Mouse (Mus musculus) heart, postnatal 36 days (tissue): Measurements from ENCODE around the gene Setd4. TPM values are rescaled to one million over a fixed set of nuclear protein-coding genes. Genes with fewer than 3 reads are reported as not detected.
"Not testable (repeated sequence)": the region's sequence is repeated elsewhere in the genome, so short reads cannot be mapped to it uniquely, and the experiment has no call there.

Source experiments
- DNase-seq, 2 experiments: peaks; one replicate each; pipeline ENCODE4 v3.0.0; 2021 to 2022
- intact Hi-C: fragments of 180-260 bp; cut with DNase I; formaldehyde crosslinking; loops from one replicate; pipeline ENCODE4 v1.15.1; 2025
- total RNA-seq, 2 experiments: library from RNA; stranded (reverse); gene quantifications; 2 replicates each; pipeline ENCODE4 v1.2.3; 2021

Setd4 gene
- 1 to 10 TPM; 1.3 to 3.0 TPM for total RNA-seq

DNA sequence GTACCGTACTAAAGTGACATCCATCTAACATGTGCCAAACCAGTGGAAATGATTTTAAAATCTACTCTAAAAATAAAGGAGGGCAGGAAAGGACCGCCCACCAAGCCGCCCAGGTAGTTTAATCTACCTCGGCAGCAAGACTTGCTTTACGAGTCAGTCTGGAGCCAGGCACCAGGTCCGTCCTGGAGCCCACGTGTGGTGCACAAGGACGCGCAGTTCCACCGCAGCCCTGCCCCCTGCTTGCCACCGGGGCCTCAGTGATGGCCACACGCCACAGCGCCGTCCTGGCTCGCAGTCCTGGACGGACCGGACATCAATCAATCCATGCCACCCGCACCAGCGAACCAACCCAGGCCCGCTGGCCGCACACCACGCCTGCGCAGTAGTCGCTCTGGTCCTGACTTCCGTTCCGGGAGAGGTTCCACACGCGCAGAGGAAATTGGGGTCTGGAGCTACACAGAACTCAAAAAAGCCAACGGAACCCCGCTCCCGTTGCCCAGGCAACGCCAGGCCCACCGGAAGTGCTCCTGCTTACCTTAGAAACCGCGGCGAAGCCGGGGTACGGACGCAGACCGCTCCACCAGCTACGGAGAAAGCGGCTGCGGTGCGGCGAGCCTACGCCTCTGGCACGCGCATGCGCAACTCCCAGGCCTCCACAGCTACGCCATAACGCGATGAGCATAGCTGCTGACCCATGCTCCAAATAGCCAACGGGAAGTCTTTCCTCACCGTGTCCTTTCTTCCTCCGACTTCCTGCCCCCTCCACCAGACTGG, at the start of gene Setd4:
Gene Setd4, minus strand, starts transcription at position 625 of the 774 bp plus-strand sequence.
- intact Hi-C loops: no loop called here
- peak; percentile 92 to 97 for DNase-seq

- intact Hi-C loops: no loop called here
- DNase-seq: no peak
Observed at GRCm38 (mm10) chr16:93648441-93649183, 44.7 kb upstream of the Setd4 start.

DNA sequence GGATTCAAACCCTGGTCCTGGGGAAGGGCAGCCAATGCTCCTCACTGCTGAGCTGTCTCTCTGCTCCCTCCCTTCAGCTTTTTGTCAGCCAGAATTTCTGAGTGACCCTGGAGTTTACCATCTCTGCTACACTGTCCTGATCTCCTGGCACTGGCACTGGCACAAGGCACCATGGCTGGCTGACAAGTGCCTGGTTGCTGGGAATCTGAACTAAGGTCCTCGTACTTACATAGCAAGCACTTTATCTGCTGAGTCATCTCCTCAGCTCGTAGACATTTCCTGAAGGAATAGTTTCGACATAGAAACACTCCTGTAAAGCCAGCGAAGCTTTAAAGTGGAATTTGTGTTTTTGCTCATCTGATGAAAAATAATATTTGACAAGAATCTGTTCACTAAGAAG, 40.1 kb upstream of the Setd4 start:
- DNase-seq: no peak
- intact Hi-C loops: no loop called here

DNA sequence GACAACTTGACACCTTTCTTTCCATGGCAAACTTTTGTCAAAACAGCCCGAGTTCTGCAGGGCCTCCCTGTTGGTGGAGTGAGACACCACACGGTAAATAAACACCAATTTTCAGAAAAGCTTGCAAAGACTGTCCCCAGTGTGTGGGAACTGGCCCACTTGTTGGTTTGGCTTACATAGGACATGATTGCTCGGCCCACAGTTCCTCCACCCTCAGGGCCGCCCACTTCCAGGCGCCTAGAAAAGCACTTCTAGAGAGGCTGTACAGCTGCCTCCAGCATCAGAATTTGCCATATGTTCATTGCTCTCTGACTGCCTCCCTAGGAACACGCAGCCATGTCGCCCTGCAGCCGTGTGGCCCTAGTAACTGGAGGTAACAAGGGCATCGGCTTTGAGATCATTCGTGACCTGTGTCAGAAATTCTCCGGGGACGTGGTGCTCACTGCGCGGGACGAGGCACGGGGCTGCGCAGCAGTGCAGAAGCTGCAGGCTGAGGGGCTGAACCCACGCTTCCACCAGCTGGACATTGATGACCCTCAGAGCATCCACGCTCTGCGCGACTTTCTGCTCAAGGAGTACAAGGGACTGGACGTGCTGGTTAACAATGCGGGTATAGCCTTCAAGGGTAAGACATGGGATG, 24.0 kb upstream of the Setd4 start, which contains the start of gene Gm5678:
Gene Gm5678, plus strand, starts transcription at position 337 of the 640 bp plus-strand sequence.
- DNase-seq: no peak

DNA sequence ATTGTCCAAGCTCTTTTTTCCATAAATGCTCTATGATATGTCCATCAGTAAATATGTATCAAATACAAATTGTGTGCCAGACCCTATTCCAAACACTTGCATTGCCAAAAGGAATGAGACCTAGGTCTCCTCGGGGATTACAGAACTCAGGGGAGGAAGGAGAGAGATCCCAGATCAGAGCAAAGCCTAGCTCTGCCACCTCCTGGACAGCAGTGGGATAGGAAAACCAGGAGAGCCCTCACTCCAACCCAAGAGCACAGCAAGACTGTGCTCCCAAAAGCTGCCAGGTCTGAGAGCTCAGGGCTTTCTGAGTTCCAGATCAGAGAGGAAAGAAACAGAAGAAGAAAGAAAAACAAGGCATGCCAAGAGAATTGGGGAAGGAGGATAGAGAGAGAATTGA, 22.9 kb upstream of the Setd4 start:
- no peak for DNase-seq
- intact Hi-C loops: loop anchor here (10.0 kb wide), 1 partner anchor 158 kb away; no protein-coding TSS in a partner anchor

More for the DNA sequence above, 24.0 kb upstream of the Setd4 start, which contains the start of gene Gm5678:
- intact Hi-C loops: loop anchor here (10.0 kb wide), 1 partner anchor 157 kb away; no protein-coding TSS in a partner anchor

DNA sequence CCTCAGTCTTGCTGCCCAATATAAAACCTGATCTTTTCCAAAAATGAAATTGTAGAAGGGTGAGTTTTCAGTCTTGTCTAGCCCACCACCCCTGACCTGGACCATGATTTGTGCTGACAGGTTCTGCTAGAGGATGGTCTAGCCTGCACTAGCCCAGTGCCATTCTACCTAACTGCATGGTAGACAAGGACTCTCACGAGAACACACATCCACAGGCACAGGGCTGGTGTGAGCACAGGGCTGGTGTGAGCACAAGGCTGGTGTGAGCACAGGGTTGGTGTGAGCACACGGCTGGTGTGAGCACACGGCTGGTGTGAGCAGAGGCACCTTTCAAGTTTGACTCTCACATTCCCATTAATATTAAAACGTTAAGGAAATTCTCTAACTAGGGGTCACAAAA, 20.8 kb upstream of the Setd4 start:
- intact Hi-C loops: loop anchor here (10.0 kb wide), 1 partner anchor 160 kb away; no protein-coding TSS in a partner anchor
- no peak for DNase-seq

GRCm38 (mm10) chr16:93623759-93624158, 19.9 kb upstream of the Setd4 start:
- DNase-seq: not testable (repeated sequence)
- intact Hi-C loops: loop anchor here (10.0 kb wide), 1 partner anchor 161 kb away; no protein-coding TSS in a partner anchor

- intact Hi-C loops: no loop called here
- DNase-seq: peak; percentile 64 to 78
Observed at GRCm38 (mm10) chr16:93615118-93615870, 11.4 kb upstream of the Setd4 start.

- no peak for DNase-seq
- intact Hi-C loops: no loop called here
Observed at GRCm38 (mm10) chr16:93610961-93611360, 7.1 kb upstream of the Setd4 start.

DNA sequence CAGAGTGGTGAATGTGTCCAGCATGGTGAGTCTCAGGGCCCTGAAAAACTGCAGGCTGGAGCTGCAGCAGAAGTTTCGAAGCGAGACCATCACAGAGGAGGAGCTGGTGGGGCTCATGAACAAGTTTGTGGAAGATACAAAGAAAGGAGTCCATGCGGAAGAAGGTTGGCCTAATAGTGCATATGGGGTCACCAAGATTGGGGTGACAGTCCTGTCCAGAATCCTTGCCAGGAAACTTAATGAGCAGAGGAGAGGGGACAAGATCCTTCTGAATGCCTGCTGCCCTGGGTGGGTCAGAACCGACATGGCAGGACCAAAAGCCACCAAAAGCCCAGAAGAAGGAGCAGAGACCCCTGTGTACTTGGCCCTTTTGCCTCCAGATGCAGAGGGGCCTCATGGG, 5.9 kb upstream of the Setd4 start:
- DNase-seq: no peak
- intact Hi-C loops: loop anchor here (5.0 kb wide), 1 partner anchor 103 kb away; the partner anchor contains the start of gene Dop1b

DNA sequence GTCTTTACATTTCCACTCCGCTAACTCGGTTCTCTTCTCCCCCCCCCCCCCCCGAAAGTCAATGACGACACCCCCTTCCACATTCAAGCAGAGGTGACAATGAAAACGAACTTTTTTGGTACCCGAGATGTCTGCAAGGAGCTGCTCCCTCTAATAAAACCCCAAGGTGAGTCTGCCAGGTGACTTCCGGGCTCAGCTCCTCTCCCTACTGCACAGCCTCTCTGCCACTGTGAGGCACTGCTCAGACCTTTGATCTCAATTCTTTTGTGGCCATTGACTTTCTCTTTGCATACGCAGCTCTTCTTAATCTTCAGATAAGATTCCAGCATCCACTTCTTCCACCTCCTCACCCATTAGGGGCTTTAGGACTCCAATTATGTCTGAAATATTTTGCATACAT, 4.9 kb upstream of the Setd4 start:
- intact Hi-C loops: loop anchor here (5.0 kb wide), 1 partner anchor 104 kb away; the partner anchor contains the start of gene Dop1b
- no peak for DNase-seq

- intact Hi-C loops: loop anchor here (5.0 kb wide), 1 partner anchor 105 kb away; the partner anchor contains the start of gene Dop1b
Observed at GRCm38 (mm10) chr16:93607669-93608101, 3.8 kb upstream of the Setd4 start.

DNA sequence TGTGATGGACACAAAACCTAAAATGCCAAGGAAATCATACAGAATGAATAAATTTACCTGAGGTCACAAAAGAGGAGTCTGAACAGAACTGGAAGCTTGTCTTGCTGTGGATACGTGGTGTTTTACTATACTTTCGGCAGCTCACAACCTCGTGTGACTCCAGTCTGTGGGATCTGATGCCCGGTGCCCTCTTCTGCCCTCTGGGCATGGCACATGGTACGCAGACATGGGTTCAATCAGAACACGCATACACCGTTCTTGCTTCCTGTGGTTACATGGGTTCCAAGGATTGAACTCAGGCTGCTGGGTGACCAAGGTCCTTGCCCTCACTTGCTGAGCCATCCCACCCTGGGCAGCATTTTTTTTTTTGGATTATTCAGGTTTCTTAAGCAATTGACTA, 2.3 kb upstream of the Setd4 start:
- no peak for DNase-seq
- intact Hi-C loops: loop anchor here (5.0 kb wide), 1 partner anchor 106 kb away; the partner anchor contains the start of gene Dop1b

More at GRCm38 (mm10) chr16:93607669-93608101, 3.8 kb upstream of the Setd4 start:
- peak; percentile 87 to 88 for DNase-seq

DNA sequence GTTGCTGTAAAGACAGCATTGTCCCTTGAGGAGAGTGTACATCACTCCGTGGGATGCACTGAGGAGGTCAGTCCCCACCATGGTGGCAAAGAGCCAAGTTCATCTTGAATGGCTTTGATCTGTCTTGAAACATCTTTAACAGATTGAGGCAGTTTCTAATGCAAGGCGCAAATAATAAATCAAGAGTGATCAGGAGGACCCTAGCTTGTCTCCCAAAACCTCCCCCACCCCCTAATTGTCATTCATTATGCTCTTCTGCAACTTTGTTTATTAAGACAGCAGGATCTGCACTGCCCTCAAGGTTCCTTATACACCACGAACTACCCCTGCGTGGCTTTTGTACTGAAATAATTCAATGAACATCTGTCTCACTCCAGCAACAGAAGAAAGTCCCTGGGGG, 1.7 kb upstream of the Setd4 start, which contains the start of gene Cbr1:
Gene Cbr1, plus strand, starts transcription at position 301 of the 400 bp plus-strand sequence.
- intact Hi-C loops: loop anchor here (5.0 kb wide), 1 partner anchor 107 kb away; the partner anchor contains the start of gene Dop1b
- no peak for DNase-seq

DNA sequence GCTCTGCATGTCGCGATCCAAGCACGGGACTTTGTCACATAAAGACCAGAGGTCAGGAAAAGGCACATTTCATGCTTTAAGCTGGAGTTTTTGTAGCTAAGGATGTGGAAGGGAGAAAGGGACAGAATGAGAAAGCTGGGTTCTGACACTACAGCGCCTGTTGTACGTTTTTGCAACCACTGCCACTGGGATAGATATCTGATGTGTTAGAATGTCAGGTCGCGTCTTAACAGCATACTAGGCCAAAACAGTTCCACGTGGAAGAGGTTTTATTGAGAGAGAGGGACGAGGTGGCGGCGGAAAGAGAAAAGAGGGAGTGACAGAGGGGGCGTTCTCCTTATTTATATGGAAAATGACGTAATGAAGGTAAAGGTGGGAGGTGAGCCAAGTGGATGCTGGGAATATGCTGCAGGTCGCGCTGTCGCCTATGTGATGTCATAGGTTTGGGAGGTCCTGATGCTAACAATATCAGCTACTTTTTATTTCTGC, 662 bp upstream of the Setd4 start:
- no peak for DNase-seq
- intact Hi-C loops: no loop called here

DNA sequence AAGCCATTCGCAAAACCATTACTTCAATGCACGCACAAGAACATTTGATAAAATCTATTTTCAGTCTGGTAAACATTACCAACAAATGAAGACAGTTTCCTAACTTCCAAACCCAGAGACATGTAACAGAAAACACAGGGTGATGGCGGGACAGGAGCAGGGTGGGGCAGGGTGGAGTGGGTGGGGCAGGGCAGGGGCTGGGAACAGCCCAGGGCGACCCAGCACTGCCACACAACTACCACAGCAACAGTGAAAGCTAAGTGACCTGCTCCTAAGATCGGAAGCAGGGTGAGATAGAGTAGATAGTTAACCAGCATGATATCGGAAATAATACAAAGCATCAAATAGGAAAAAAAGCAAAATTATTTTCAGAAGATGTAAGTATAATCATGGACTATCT, 4.4 kb downstream of the Setd4 start:
- intact Hi-C loops: no loop called here
- DNase-seq: no peak

GRCm38 (mm10) chr16:93597551-93597950, 6.3 kb downstream of the Setd4 start:
- intact Hi-C loops: no loop called here
- no peak for DNase-seq

- intact Hi-C loops: no loop called here
- DNase-seq: no peak
Observed at GRCm38 (mm10) chr16:93596807-93597206, 7.1 kb downstream of the Setd4 start.

- intact Hi-C loops: no loop called here
Observed at GRCm38 (mm10) chr16:93595766-93596165, 8.1 kb downstream of the Setd4 start.

More at GRCm38 (mm10) chr16:93595766-93596165, 8.1 kb downstream of the Setd4 start:
- no peak for DNase-seq
